8 mouse cellular contexts compared by ENCODE assay signal in the genomic region with DNA sequence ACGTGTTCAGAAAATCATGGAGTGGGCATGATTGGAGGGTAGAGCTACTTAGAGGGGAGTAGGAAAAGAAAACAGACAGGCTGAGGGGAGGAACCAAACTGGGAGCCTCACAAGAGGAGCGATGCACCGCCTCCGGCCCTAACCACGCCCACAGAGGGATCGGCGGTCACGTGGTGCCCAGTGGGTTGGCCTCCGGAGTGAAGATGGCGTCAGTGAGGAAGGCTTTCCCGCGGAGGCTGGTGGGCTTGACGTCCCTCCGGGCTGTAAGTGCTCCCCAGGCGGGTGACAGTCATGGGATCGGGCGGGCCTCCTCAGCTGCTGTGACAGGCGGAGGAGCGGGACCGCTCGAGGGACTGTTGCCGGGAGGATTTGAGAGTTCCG. TPM values are rescaled to one million over a fixed set of nuclear protein-coding genes. Genes with fewer than 3 reads are reported as not detected.
DNase-seq lines count a peak whose midpoint lies in the region; ATAC-seq lines count a peak whose summit lies in the region.

Gene Hmgcl, plus strand, starts transcription at position 171 of the 381 bp plus-strand sequence.

- peak within 1 kb of the TSS; percentile 87 for H3K9ac ChIP-seq in hindbrain, embryonic 15.5 days

- H3K4me2 ChIP-seq in hindbrain, embryonic 15.5 days: peak within 1 kb of the TSS; percentile 84

- peaks cover 4% of the 10 kb centered on the region for H3K36me3 ChIP-seq in hindbrain, embryonic 15.5 days

- H3K9me3 ChIP-seq in hindbrain, embryonic 15.5 days: no peaks in the 10 kb centered on the region

- H3K27ac ChIP-seq in hindbrain, embryonic 15.5 days (replicated peaks): peak within 1 kb of the TSS; percentile 81

- H3K27me3 ChIP-seq in hindbrain, embryonic 15.5 days: no peaks in the 10 kb centered on the region

- DNase-seq in R1 (ENCODE audit: low read depth, low spot score): peak; percentile 95
- peak; percentile 93 to 97 for DNase-seq in cerebellum, postnatal 25 days
- DNase-seq in frontal cortex, postnatal 36 days (ENCODE audit: low spot score in 2 of 2): peak; percentile 93 to 95
- DNase-seq in left cerebral cortex, adult 11 months (ENCODE audit: low spot score): peak; percentile 87
- peak; percentile 96 to 97 for DNase-seq in lung, postnatal 4 days
- peak; percentile 84 for DNase-seq in retina, postnatal 7 days (ENCODE audit: low read depth, low spot score)
- DNase-seq in urinary bladder, adult 2 months (ENCODE audit: low spot score): peak; percentile 86

- 0% methylated on average over 23 of the region's 23 CpGs for WGBS in hindbrain, embryonic 15.5 days

- H3K4me3 ChIP-seq in hindbrain, embryonic 15.5 days: peak within 1 kb of the TSS; percentile 88

- peaks cover 24% of the 10 kb centered on the region for H3K4me1 ChIP-seq in hindbrain, embryonic 15.5 days (replicated peaks)

- peak; percentile 93 for ATAC-seq in hindbrain, embryonic 15.5 days (ENCODE audit: low FRiP score, low read depth)

RNA-seq across cellular contexts. Expression of gene Hmgcl, which starts in this region (rescaled TPM):
- 58.9 and 61.5 TPM in 2 replicates for polyA plus RNA-seq in hindbrain, embryonic 15.5 days (2015; fragmentation: Nextera tagmentation; extraction: Ambion mirVana)
- 64.9 and 79.9 TPM in 2 replicates for polyA plus RNA-seq in urinary bladder, adult 2 months (2012; rRNA removed)

Comparison
In these comparisons a context has a peak if more than half of its experiments do, and no peak if none do; other contexts are left out.
1. Peak in every context shown above with its lines: DNase-seq, ATAC-seq, H3K4me3 ChIP-seq and H3K27ac ChIP-seq.